Mouse (Mus musculus) thymus, adult 2 months (tissue): ENCODE measurements around the gene Hs3st5.

ENCODE experiments used
- CTCF ChIP-seq: fragments of 200-500 bp; IDR thresholded peaks from 2 replicates; pipeline ENCODE4 v1.5.1; 2012; ENCODE audit warnings: mild to moderate bottlenecking, control low read depth, low read length, moderate library complexity, borderline replicate concordance; ENCODE audit not compliant: control insufficient read depth, poor library complexity, insufficient read depth; ENCODE audit errors: extremely low read depth
- POLR2A ChIP-seq: fragments of 200-500 bp; IDR thresholded peaks from 2 replicates; pipeline ENCODE4 v1.6.1; 2012; ENCODE audit warnings: mild to moderate bottlenecking, low read length, control low read depth, moderate library complexity; ENCODE audit not compliant: control insufficient read depth, poor library complexity, insufficient read depth; ENCODE audit errors: extremely low read depth

GRCm38 (mm10) chr10:36468664-36469063 lies 38.0 kb upstream of the Hs3st5 start:
- TF ChIP-seq CTCF (no peak), POLR2A (no peak)
